Mouse (Mus musculus) embryonic fibroblast, embryonic 13.5 days (primary cell): ENCODE measurements around the gene Hoxa5. TPM values are rescaled to one million over a fixed set of nuclear protein-coding genes. Genes with fewer than 3 reads are reported as not detected.

ENCODE experiments used
- H3K27ac ChIP-seq: 2 replicates; pipeline ENCODE4 v1.5.1; 2012; ENCODE audit warnings: low read length, control low read depth, inconsistent platforms; ENCODE audit not compliant: insufficient read depth
- H3K4me1 ChIP-seq: 2 replicates; pipeline ENCODE4 v1.6.1; 2011; ENCODE audit warnings: low read length; ENCODE audit not compliant: control insufficient read depth, insufficient read depth
- H3K4me3 ChIP-seq: 2 replicates; pipeline ENCODE4 v1.5.1; 2011; ENCODE audit warnings: mild to moderate bottlenecking, control low read depth, low read length; ENCODE audit not compliant: insufficient read depth
- CTCF ChIP-seq: IDR thresholded peaks from 2 replicates; pipeline ENCODE4 v1.5.1; 2011; ENCODE audit warnings: mild to moderate bottlenecking, control low read depth, low read length, moderate library complexity, borderline replicate concordance; ENCODE audit not compliant: insufficient read depth
- POLR2A ChIP-seq: IDR thresholded peaks from 2 replicates; pipeline ENCODE4 v1.6.1; 2011; ENCODE audit warnings: low read depth, mild to moderate bottlenecking, control low read depth, low read length, moderate library complexity
- polyA plus RNA-seq: library from polyadenylated mRNA; stranded (reverse); fragments of >200 nt; gene quantifications from 2 replicates; pipeline ENCODE4 v1.2.4, GENCODE M21; 2011; ENCODE audit warnings: low read depth; ENCODE audit not compliant: missing spikeins, insufficient read length

Hoxa5 gene
- polyA plus RNA-seq, 1 experiment, result 11.9 TPM

DNA sequence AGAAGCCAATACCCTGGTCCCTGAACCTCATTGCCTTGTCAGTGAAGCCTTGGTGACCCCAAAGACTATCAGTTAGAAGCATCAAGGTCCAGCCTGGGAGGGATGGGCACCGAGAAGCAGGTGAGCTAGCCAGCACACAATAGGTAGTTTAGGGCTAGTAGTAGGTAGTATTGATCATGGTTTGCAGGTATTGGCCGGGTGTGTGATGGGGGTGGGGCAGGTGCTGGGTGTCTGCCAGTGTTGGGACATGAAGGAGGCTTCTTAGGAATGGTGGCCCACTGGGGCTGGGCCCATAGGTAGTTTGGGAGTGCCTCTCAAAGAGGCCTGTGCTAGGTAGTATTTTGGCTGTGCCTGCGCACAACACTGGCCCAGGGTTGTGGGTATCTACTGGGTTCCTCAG is 10.7 kb upstream of the Hoxa5 start:
- Histone ChIP-seq H3K4me1 (no peaks in the 10 kb centered on the region), H3K27ac (no peak overlapping the region), H3K4me3 (no peak overlapping the region)
- TF ChIP-seq CTCF (no peak), POLR2A (no peak)

DNA sequence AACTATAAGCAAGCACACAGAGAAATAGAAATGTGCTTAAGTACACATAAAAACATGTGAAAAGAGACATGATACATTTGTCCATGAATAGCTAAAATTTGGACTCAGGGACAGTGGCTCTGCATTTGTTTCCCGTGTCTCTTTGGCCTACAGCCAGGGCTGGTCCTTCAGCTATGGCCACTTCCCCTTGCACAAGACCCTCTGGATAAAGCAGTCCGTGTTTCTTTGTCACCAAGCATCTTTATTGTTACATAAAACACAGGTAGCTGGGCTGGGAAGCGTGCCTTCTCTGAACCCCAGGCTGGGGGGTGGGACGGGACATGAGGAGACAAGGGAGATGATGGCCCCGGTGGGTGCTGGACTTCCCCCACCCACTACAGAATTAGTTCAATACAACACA is 9.9 kb upstream of the Hoxa5 start:
- TF ChIP-seq CTCF (no peak), POLR2A (no peak)
- H3K27ac ChIP-seq, result no peak overlapping the region
- H3K4me3 ChIP-seq, result no peak overlapping the region
- no peaks in the 10 kb centered on the region for H3K4me1 ChIP-seq

DNA sequence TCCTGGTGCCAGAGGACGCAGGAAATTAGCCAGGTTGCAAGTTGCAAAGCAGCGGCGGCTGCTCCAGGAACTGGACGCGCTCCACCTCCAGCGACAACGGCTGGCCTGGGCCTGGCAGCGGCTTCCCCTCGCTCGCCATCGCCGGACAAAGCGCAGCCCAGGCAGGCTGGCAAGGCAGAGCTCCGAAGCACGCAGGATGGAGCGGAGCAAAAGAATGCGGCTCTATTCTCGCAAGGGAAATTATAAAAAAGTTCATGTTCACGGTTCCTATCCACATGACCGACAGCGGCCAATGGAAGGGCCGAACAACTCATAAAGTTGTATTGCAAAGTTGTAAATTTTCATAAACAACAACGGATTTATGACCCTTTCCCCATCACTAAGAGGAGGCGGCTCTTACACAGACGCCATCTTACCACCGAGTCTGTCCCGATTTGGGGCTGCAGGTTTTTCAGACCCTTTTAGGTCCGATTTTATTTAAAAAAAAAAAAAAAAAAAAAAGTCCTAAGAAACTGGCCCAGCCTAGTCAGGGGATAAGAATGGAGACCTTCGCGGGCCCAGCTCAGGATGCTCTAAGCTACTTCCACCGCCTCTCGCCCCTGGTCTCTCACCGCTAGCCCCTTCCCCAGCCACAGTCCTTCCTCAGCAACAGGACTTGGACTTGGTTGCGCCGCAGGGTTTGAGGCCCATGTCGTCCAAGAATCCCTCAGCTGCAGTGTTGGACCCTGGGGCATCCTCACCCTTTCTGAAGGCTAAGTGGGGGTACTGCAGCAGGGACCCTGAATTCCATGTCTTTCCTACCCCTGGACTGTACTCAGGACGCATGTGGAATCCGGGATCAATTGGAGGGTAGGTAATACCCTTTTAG is 9.0 kb upstream of the Hoxa5 start, which contains the start of the genes Hoxa3 and Gm28308:
Hoxa3 (minus strand) TSS at position 218 of the 868 bp plus-strand sequence.
Gm28308 (minus strand) TSS at position 221 of the 868 bp plus-strand sequence.
- Histone ChIP-seq H3K4me1 (no peaks in the 10 kb centered on the region), H3K4me3 (peak within 1 kb of the TSS; percentile 71), H3K27ac (peak within 1 kb of the TSS; percentile 75)
- peak; percentile 96 for TF ChIP-seq POLR2A
- TF ChIP-seq CTCF, result no peak

DNA sequence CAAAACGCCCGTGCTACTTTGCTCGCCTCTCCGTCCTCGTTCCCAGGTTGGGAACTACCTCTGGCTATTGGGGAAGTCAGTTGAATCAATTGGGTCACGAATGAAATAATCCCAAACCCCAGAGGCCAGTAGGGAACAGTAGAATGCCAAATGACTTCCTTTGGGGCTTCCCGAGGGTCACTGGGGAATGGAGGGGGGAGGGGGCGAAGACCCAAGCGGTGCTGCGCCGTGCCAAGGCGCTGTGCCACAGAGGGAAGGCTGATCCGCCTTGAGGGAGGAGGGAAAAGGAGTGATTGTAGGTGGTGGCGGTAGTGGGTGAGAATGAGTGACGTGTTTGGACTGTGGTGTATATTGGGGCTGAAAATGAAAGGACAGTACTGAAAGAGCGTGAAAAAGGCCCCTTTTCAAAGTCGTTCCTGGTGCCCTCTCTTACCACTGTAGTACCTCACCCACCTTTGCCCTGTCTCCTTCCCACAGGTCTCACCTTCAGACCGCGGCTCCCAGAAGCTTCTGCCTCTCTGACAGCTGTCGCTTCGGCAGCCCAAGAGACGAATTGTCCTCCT is 8.2 kb upstream of the Hoxa5 start:
- TF ChIP-seq CTCF (no peak), POLR2A (0 out of 2 replicates have a peak, but pooled peaks have one; percentile 16)
- Histone ChIP-seq H3K4me3 (peak overlapping the region; percentile 71), H3K27ac (peak overlapping the region; percentile 75), H3K4me1 (no peaks in the 10 kb centered on the region)

- Histone ChIP-seq H3K4me1 (no peaks in the 10 kb centered on the region), H3K27ac (0 out of 2 replicates have a peak overlapping the region, but pooled peaks have one; percentile 75)
- TF ChIP-seq CTCF, result no peak
Observed at GRCm38 (mm10) chr6:52211961-52212360, 7.6 kb upstream of the Hoxa5 start.

DNA sequence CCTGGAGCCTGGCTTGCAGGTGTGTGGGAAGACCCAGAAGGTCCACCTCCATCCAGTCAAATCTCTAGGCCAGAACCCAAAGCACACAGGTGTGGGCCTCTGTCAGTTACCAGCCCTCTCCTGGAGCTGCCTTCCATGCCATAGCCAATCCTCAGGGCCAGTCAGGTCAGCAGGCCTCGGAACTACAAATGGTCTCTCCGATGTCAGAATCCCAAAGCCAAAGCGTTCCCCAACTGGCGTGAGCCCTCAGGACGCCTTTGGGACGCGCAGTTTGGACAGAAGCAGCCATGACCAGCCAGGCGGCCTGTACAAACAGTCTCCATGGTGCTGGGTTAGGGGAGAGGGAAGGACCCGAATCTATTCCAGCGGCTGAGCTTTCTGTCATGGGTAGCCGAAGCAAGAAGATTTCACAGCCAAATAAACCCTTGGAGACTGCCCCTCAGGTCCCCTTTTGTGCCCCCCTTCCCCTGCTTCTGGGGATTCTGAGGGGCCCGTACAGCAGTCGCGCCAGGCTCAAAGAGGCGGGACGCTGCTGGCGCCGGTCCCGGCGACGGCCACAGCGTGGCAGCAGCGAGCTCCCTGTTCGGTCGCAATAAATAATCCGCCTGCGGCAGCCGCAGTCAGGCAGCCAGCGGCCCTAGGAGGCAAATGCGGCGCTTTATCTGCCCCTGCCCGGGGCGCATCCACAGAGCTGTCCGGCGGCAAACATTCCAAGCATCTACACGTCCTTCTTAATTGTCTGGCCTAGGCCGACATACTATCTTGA is 7.0 kb upstream of the Hoxa5 start:
- Histone ChIP-seq H3K4me1 (no peaks in the 10 kb centered on the region), H3K27ac (no peak overlapping the region), H3K4me3 (peak overlapping the region; percentile 71)
- peak; percentile 41; the same call in 1 of the 2 replicates for TF ChIP-seq POLR2A
- TF ChIP-seq CTCF, result peak; percentile 53; the same call in 1 of the 2 replicates

More at GRCm38 (mm10) chr6:52211961-52212360, 7.6 kb upstream of the Hoxa5 start:
- peak overlapping the region; percentile 71 for H3K4me3 ChIP-seq

DNA sequence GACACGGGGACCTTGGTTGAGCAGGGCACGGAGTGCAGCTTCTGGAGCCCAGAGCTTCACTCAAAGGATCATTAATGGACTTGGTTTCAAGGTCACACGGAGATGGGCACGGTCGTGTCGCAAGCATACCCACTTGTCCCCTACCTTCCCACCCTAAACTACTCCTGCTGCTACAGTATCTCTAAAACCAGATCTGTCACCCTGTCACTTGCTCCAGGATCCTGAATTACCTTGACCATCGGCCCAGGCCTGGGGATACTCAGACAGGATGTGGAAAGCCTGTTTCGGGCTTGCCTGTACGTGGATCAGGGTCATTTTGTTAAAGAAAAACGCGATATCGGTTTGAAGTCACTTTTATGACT is 5.3 kb upstream of the Hoxa5 start:
- Histone ChIP-seq H3K4me1 (no peaks in the 10 kb centered on the region), H3K27ac (no peak overlapping the region), H3K4me3 (peak overlapping the region; percentile 33)
- no peak for TF ChIP-seq POLR2A
- no peak for TF ChIP-seq CTCF

- H3K27ac ChIP-seq, result no peak overlapping the region; the same call in 1 of the 2 replicates
- no peaks in the 10 kb centered on the region for H3K4me1 ChIP-seq
Observed at GRCm38 (mm10) chr6:52208868-52209684, 4.7 kb upstream of the Hoxa5 start.

More at GRCm38 (mm10) chr6:52208868-52209684, 4.7 kb upstream of the Hoxa5 start:
- peak overlapping the region; percentile 33 for H3K4me3 ChIP-seq
- TF ChIP-seq POLR2A (no peak), CTCF (no peak)
